Mouse (Mus musculus) intestine, postnatal 0 days (tissue): ENCODE data around the gene Usp33. TPM values are rescaled to one million over a fixed set of nuclear protein-coding genes. Genes with fewer than 3 reads are reported as not detected.
"Not testable (repeated sequence)": the region's sequence is repeated elsewhere in the genome, so short reads cannot be mapped to it uniquely, and the experiment has no call there.

Source experiments
- ATAC-seq: fragments of 200-750 bp; cut with Nextera tagmentation; 2 replicates; pipeline ENCODE4 v1.8.0; 2017; ENCODE audit warnings: mild to moderate bottlenecking, moderate TSS enrichment, moderate library complexity
- H3K27ac ChIP-seq: fragments of 300-500 bp; sonication (generic); 2 replicates; pipeline ENCODE4 v1.5.1; 2014; ENCODE audit warnings: mild to moderate bottlenecking, low read depth, low read length, moderate library complexity
- H3K27me3 ChIP-seq: fragments of 300-500 bp; sonication (generic); replicated peaks from 2 replicates; pipeline ENCODE4 v1.6.1; 2014; ENCODE audit warnings: low read length, mixed read lengths; ENCODE audit not compliant: control insufficient read depth, insufficient read depth
- H3K36me3 ChIP-seq: fragments of 300-500 bp; sonication (generic); 2 replicates; pipeline ENCODE4 v1.6.1; 2014; ENCODE audit warnings: mild to moderate bottlenecking, moderate library complexity; ENCODE audit not compliant: control insufficient read depth, insufficient read depth
- H3K4me1 ChIP-seq: fragments of 300-500 bp; sonication (generic); replicated peaks from 2 replicates; pipeline ENCODE4 v1.6.1; 2014; ENCODE audit warnings: antibody characterized with exemption, low read length, mixed read lengths; ENCODE audit not compliant: control insufficient read depth, insufficient read depth
- H3K4me2 ChIP-seq: fragments of 300-500 bp; sonication (generic); replicated peaks from 2 replicates; pipeline ENCODE4 v1.6.1; 2014; ENCODE audit warnings: low read depth, mild to moderate bottlenecking, moderate library complexity
- H3K4me3 ChIP-seq: fragments of 300-500 bp; sonication (generic); 2 replicates; pipeline ENCODE4 v1.5.1; 2014; ENCODE audit warnings: low read depth, low read length
- H3K9ac ChIP-seq: fragments of 300-500 bp; sonication (generic); 2 replicates; pipeline ENCODE4 v1.6.1; 2014; ENCODE audit warnings: mild to moderate bottlenecking, low read depth, low read length
- H3K9me3 ChIP-seq: fragments of 300-500 bp; sonication (generic); 2 replicates; pipeline ENCODE4 v1.6.1; 2016; ENCODE audit warnings: mixed run types; ENCODE audit not compliant: control insufficient read depth
- CTCF ChIP-seq: sonication (generic); IDR thresholded peaks from 2 replicates; pipeline ENCODE4 v1.5.1; 2016; ENCODE audit warnings: low read depth, mild to moderate bottlenecking, control low read depth, antibody characterized with exemption, moderate library complexity
- WGBS: fragments of 180-500 bp; shearing (Covaris S2); extraction: QIAGEN DNeasy Blood & Tissue Kit; methylation state at CpG from one replicate; pipeline ENCODE4 v1.1.7; 2014; 5-methylcytosine and 5-hydroxymethylcytosine counted together
- polyA plus RNA-seq: library from polyadenylated mRNA; unstranded; fragments of >200 nt; fragmentation: Nextera tagmentation; extraction: Ambion mirVana; gene quantifications from 2 replicates; pipeline ENCODE4 v1.2.1, GENCODE M21; 2015

Usp33 gene
- polyA plus RNA-seq, 1 experiment from 2014 or later, result 18.7 TPM

DNA sequence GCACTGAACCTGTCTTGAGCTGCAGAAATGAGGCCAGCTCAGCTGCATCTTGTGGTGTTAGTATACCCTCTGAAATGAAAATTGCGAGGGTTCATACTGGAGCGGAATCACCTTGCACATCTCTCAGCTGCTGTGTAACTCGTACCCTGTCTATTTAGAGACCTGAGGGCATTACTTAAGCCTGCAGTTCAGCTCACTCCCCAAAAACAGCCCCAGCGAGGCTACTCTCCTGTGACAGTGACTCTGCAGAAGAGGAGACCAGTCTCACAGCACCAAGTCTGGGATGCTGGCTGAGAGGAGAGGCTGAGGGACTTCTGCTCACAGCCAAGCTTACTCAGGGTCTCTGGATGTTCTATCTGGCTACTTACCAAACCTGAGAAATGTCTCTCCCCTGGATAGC lies 40.3 kb upstream of the Usp33 start:
- ATAC-seq, result no peak
- Histone ChIP-seq H3K9ac (no peak overlapping the region), H3K9me3 (no peaks in the 10 kb centered on the region), H3K36me3 (no peaks in the 10 kb centered on the region), H3K4me3 (no peak overlapping the region), H3K4me1 (peaks cover 9% of the 10 kb centered on the region; the same call in 1 of the 2 replicates), H3K4me2 (no peak overlapping the region), H3K27ac (no peak overlapping the region), H3K27me3 (no peaks in the 10 kb centered on the region)
- 89% methylated on average over 4 of the region's 4 CpGs for WGBS
- TF ChIP-seq CTCF, result no peak

DNA sequence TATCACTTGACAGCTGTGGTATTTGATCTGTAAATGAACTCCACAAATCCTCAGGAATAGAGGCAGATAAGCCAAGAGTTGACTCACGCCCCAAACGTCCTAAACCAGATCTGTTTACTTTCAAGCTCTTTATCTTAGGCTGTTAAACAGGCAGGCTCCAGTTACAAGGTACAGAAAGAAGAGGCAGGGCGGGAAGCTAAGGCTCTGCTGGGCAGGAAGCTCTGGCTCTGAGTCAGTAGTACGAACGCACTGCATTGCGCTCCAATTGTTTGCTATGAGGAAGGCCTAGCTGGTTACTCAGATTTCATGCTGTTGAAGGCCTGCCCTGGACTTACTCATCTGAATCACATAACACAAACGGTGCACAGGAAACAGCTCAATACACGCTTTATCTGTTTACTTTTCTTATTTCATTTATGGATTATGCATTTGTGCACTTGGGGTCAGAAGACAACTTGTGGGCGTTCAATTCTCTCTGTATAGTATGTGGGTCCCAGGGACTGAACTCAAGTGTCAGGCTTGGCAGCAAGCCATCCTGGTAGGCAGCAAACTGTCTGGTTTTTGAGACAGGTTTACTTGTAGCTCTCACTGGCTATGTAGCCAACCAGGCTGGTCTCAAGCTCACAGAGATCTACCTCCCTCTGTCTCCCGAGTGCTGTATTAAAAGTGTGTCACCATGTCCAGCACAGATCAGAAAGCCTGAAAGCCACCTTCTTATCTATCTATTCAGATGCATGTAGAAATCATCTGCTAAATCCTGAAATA lies 37.6 kb upstream of the Usp33 start:
- peak; percentile 89 for ATAC-seq
- Histone ChIP-seq H3K36me3 (peaks cover 7% of the 10 kb centered on the region), H3K4me3 (no peak overlapping the region), H3K9ac (no peak overlapping the region), H3K4me1 (peaks cover 9% of the 10 kb centered on the region; the same call in 1 of the 2 replicates), H3K27ac (peak overlapping the region; percentile 68), H3K27me3 (no peaks in the 10 kb centered on the region), H3K9me3 (no peaks in the 10 kb centered on the region), H3K4me2 (peak overlapping the region; percentile 24; the same call in 1 of the 2 replicates)
- WGBS, result 13% methylated on average over 10 of the region's 10 CpGs
- no peak for TF ChIP-seq CTCF

DNA sequence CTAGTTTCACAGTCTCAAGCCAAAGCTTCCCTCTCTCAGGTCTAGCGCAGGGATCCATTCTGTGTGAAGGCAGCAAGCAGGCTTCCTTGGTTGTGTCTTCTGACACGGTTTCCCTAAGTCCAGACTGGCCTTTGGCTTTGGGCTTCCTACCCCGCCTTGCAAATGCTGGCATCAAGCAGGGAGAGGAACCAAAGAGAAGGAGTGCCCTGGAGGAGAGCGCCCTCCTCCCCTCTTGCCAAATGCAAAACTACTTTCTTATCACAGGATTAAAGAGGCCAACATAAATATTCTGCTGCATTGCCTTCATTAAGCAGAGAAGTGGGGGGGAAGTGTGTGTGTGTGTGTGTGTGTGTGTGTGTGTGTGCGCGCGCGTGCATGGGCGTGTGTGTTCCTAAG lies 37.0 kb upstream of the Usp33 start:
- Histone ChIP-seq H3K27me3 (no peaks in the 10 kb centered on the region), H3K4me3 (no peak overlapping the region), H3K36me3 (peaks cover 7% of the 10 kb centered on the region), H3K9ac (no peak overlapping the region), H3K9me3 (no peaks in the 10 kb centered on the region), H3K4me2 (no peak overlapping the region), H3K4me1 (peaks cover 6% of the 10 kb centered on the region; the same call in 1 of the 2 replicates), H3K27ac (peak overlapping the region; percentile 68; the same call in 1 of the 2 replicates)
- WGBS, result 51% methylated on average over 9 of the region's 9 CpGs
- TF ChIP-seq CTCF, result no peak
- ATAC-seq, result no peak

DNA sequence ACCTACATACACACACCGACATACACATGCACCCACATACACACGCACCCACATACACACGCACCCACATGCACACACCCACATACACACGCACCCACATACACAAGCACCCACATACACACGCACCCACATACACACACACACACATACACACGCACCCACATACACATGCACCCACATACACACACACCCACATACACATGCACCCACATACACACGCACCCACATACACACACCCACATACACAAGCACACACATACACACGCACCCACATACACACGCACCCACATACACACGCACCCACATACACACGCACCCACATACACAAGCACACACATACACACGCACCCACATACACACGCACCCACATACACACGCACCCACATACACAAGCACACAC lies 31.6 kb upstream of the Usp33 start:
- ATAC-seq, H3K9ac ChIP-seq, H3K4me2 ChIP-seq, H3K36me3 ChIP-seq, H3K4me3 ChIP-seq, H3K9me3 ChIP-seq, H3K27ac ChIP-seq, H3K4me1 ChIP-seq, H3K27me3 ChIP-seq: not testable (repeated sequence)
- 79% methylated on average over 14 of the region's 14 CpGs for WGBS

DNA sequence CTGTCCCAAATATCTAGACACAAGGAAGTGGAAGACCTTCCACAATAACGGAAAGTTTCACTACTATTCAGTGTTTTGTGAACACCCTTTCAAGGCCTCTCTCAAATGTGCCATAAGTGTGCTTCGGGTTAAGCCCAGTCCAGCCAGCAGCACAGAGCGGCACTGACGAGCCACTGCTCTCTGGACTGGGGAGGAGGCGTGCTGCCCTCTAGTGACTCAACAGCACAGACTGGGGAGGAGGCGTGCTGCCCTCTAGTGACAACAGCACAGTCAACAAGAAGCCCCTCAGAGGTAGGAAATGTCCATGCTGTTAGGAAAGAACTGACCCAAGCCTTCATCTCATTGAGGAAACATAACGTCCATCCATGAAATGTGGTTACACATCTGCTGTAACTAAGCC lies 30.7 kb upstream of the Usp33 start:
- Histone ChIP-seq H3K9me3 (no peaks in the 10 kb centered on the region), H3K36me3 (peaks cover 9% of the 10 kb centered on the region), H3K27ac (no peak overlapping the region), H3K9ac (no peak overlapping the region), H3K4me2 (no peak overlapping the region), H3K4me3 (no peak overlapping the region), H3K27me3 (no peaks in the 10 kb centered on the region), H3K4me1 (no peaks in the 10 kb centered on the region)
- TF ChIP-seq CTCF, result peak; percentile 100
- peak; percentile 87 for ATAC-seq
- 12% methylated on average over 7 of the region's 7 CpGs for WGBS

DNA sequence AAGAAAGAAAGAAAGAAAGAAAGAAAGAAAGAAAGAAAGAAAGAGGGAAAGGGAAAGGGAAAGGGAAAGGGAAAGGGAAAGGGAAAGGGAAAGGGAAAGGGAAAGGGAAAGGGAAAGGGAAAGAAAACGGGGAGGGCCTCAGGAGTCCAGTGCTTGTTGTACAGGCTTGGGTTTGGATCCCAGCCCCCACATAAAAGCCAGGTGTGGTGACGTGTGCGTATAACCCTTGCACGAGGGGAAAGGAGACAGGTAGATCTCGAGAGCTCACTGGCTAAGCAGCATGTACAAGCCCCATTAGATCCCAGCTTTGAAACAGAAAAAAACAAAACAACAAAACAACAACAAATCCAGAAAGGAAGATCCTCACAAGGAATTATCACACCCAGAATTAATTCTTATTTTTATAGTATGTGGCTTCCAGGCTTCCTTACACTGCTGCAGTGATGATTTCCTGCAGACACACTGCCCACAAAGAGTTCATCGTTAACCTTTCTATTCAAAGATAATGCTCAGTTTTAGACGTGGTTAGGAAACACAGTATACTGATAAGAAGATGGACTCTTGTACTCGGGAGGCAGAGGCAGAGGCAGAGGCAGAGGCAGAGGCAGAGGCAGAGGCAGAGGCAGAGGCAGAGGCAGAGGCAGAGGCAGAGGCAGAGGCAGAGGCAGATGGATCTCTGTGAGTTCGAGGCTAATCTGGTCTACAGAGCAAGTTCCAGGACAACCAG lies 29.7 kb upstream of the Usp33 start:
- not testable (repeated sequence) for H3K4me3 ChIP-seq, H3K27ac ChIP-seq, H3K27me3 ChIP-seq, H3K4me1 ChIP-seq, H3K9me3 ChIP-seq, H3K9ac ChIP-seq, H3K4me2 ChIP-seq
- peak; percentile 63 for ATAC-seq
- WGBS, result 41% methylated on average over 9 of the region's 9 CpGs
- H3K36me3 ChIP-seq, result peaks cover 11% of the 10 kb centered on the region
